Mouse (Mus musculus): ENCODE measurements at regions not wholly inside any gene's neighbourhood (a gene's known extent, or its start where the extent isn't known, plus 50 kb on each side); places are given as distances from the start of the nearest gene placed in this dataset.

DNA sequence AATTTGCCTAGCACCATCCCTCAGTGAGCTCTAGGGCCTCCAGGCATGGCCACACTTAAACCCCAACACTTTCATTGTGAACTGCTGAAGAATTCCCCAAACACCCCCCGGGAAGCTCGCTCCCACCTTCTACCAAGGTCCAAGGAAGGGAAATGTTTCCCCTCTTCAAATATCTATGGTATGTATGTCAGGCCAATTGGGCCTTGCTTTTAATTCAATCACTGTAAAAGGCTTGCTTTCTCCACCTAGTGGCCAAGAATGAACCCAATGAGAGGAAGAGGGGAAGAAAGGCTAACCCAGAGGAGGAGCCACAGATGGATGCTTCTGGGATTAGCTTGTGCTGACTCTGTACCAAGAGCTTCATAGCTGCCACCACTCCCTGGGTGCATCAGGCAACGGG is 336.3 kb upstream of the Tgfbr2 start:
- no peak for DNase-seq

DNA sequence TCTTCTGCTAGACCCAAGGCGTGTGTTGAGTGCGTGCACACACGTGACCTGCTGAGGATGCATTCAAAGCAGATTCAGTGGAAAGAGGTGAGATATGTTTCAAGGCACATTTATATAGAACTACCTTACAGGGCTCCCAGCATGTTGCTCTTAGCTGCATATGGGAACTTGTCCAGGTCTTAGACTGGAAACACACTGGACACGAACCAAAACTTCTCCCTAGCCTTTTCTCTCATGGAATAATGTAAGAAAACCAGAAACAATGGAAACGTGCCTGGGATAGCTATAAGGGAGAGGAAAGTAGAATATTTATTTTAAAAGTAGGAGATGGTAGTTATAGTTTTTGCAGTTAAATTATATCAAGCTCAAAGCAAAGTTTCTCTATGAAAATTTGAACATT is 332.6 kb upstream of the Tgfbr2 start:
- DNase-seq: no peak

DNA sequence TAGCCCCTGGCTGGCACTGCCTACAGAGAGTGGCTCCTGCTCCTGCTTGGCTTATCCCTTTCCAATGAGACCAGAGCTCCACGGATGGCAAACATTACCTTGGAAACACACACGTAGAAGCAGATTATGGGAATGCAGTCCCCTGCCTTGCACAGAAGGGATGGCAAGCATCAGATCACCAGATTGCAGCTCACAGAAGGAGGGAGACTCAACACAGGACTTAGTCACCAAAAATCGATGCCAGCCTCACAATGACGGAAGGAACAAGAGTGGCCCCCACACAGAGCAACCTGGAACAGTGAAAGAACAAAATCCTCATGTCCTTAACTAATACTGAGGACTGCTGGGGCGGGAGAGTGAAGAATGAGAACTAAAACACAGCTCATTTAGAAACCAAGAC is 327.7 kb upstream of the Tgfbr2 start:
- no peak for DNase-seq

DNA sequence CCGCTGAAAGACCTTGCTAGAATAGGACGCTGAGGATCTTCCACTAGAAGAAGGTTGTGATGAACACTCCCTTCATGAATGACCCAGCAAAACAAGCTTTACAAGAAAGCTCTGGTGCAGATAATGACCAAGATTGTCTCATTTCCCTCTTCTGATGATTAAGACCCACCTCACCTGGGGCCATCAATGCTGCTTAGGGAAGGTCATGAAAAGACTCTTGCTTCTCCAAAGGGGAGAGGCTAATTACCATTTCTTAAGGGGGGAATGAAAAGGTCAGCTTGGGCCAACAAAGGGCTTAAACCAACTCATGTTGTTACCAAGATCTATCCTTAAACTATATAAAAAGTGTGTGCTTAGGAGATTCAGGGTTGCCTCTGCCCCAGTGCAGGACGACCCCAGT is 325.8 kb upstream of the Tgfbr2 start:
- DNase-seq: no peak

DNA sequence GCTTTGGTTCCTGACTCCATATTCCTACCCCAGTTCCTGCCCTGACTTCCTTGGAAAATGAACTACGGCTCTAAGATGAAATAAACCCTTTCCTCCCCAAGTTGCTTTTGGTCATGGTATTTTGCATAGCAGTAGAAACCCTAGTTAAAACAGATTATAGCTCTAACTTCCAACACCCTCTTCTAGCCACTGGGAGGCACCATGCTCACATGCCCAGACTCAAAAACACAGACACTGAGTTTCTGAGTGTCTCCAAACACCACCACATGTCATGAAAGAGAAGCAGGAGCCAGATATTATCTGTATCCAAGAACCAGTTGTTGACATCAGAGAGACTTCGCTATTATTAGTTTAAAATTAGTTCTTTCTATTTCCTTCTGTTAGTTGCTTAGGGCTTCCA is 316.1 kb upstream of the Tgfbr2 start:
- no peak for DNase-seq

DNA sequence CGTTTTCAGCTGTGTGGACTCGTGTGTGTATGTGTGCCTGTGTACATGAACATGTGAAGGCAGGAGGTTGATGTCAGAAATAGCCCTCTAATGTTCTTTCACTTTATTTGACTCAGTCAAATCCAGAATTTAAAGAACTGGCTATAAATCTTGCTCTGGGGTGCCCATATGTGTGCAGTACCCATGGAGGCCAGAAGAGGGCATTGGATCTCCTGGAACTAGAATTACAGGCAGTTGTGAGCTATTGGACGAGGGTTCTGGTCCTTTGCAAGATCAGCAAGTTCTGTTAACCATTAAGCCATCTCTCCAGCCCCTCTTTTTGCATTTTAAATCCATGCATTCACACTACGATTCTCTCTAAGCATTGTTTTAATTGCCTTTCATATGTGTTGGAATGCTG is 314.6 kb upstream of the Tgfbr2 start:
- DNase-seq: peak; percentile 20

DNA sequence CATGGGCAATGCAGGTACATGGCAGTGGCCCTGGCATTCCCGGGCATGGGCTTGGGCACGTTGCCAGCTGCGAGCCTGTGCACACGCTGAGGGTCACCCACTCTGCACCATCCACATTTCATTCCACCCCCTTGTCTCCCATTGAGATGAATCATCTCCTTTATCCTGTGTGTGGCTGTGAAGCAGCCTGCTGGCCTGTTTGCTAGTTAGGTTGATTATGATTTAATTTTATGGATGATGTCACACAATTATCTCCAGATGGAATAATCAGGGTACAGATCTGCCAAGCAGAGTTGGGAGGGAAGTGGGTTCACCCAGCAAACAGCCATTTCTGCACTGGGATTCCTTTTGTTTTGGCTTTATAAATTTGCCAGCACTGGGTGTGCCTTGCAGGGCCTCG is 314.1 kb upstream of the Tgfbr2 start:
- DNase-seq: no peak

DNA sequence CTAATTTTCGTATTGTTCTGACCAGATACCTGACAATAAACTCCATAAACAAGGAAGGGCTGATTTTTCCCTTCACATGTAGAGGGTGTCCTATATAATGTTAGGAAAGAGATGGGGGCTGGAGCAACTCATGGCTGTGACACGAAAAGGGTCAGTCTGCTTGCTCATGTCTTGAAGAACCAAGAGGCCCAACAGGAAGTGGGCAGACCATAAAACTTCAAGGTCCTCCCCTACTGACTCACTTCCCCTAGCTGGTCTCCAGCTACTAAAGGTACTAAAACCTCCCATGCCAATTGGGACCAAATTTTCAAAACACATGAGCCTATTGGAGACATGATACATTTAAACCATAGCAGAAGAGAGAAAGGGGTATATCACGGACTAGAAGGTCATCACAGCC is 302.1 kb upstream of the Tgfbr2 start:
- DNase-seq: no peak

DNA sequence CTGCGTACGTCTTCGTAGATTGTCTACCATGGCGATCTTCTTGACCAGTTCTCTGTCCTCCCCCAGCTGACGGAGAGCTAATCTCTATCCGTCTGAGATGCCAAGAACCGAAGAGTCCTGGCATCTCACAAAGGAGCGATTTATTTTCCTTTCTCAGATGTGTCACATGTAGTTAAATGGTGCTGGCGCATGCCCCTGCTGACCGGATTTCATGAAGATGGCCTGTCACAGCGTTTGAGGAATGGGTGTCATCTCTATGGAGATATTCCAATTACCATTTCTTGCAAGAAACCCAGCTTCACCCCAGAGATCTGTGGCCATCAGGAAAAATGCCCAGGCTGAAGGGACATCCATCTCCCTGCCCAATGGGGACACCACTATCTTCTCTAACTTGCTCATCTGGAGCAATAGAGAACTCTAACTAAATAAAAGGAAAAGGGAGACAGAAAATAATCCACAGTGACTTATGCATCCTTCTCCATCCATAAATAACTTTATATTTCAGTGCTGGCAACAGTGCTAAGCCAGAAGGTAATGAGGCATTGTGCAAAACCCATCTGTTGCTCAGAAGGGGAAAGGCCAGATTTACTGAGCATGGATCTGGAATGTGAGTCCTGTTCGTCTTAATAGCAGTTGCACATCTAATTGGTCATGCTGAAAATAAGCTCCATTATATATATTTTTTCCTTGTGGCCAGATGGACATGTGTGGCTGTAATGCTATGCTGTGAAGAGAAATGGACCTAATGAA is 300.2 kb upstream of the Tgfbr2 start:
- no peak for DNase-seq

DNA sequence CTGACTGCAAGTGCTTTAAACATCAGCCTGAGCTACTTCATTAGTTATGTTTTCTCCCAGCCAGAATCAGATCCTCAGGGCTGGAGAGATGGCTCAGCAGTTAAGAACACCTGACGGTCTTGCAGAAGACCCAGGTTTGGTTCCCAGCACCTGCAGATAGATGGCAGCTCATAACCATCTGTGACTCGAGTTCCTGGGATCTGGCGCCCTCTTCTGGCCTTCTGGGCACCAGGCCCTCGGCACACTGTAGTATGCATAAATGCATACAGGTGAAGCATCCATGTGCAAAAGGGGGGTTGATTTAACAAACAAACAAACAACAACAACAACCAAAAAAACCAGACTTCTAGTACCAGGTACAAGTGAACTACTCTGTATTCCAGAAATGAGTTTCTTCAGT is 297.7 kb upstream of the Tgfbr2 start:
- DNase-seq: no peak

DNA sequence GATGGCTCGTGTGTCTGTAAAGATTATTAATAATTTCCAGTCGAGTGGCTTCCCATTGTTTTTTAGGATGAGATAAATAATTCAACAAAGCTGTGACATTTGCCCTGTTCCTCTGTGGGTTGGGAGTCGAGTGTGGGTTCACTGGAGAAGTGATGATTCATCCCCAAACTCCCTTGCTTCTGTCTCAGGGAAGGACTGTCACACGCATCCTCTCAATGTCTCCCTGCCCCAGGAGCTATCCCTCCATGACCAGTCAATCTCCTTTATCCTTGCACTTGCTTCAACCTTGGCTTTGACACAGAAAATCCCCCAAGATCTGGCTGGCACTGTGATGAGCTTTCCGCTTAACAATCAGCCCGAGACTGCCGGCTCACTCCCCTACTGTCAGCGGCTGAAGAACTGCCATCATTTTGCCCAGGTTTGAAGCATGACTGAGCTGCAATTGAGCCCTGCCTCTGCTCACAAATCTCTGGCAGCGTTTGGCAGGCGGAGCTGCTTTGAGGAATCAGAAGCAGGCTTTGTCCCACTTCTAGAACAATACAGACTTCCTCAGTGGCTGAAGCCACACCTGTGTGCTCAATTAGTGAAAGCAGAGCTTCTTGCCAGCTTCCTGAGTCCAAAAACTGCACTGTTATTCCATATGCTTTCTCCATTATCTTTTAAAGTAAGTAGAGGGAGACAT is 293.6 kb upstream of the Tgfbr2 start:
- no peak for DNase-seq

DNA sequence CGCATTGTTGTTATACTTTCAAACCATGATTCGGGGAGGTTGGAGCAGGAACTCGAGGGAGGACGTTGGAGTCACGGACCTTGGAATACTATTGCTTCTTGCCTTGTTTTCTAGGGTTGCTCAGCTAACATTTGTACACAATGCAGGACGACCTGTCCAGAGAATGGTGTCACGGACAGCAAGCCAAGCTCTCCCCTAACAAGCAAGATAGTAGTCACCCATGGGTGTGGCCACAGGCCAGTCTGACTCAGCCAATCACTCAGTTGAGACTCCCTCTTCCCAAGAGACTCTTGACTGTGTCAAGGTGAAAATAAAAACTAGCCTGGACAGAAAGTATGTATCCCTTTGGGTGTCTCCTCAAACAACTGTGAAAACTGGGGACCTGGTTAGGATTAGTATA is 291.2 kb upstream of the Tgfbr2 start:
- no peak for DNase-seq

DNA sequence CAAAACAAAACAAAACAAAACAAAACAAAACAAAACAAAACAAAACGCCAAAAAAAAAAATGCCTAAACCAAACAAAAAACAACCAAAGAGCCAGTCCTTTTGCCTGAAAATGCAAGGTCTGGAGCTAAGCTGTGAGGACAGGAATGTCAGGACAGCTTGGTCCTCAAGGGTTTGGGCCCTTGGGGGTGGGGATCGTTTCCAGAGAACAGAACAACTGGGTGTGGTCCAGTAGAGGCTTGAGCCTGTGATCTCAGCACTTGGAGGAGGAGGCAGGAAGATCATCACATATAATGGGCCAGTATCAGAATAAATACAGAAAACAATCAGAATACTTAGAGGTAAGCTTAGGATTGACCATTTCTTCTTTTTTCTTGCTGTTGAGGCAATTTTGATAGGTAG is 289.5 kb upstream of the Tgfbr2 start:
- DNase-seq: no peak

DNA sequence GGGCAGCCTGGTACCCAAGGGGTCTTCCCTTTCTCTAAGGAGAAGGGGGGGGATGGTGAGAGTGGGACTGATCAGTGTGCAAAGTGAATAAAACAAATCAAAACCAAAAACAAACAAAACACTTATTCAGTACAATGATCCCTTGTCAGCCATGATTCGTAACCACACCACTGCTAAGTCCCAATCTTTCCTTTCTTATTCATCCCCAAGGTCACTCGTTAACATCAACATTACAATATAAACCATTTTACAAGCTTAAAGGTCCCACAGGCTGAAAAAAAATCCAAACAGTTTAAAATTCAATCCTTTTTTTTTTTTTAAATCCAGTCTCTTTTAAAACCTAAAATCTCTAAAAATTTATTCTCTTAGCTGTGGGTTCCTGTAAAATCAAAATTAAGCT is 287.1 kb upstream of the Tgfbr2 start:
- no peak for DNase-seq

DNA sequence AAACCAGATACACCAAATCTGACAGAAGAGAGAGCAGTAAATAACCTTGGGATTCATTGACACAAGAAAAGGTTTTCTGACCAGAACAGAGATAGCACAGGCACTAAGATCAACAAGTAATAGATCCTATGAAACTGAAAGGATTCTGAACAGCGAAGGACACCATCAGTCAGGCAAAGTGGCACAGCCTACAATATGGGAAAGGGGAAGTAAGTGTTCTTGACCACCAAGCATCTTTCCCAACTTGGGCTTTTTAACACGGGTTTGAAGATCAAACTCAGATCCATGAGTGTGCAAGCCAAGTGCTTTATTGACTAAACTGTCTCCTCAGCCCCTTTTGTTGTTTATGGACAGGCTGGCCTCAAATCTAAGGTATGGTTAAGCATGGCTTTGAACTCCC is 284.9 kb upstream of the Tgfbr2 start:
- no peak for DNase-seq

DNA sequence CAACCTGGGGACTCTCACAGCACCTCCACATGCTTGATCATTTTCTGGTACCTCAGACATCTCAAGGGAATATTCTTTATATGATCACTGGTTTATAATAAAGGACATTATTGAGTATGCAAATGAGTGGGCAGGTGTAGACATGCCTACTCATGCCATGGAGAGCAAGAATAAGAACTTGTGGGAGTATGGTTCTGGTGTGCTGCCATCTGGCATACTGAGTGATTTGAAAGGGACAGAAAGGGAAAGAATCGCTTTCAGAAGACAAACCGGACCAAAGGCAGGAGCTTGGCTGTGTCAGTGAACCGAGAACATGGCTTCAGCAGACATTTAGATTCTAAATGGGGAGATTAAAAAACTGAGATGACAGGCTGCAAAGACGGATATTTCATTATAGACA is 276.9 kb upstream of the Tgfbr2 start:
- DNase-seq: no peak

DNA sequence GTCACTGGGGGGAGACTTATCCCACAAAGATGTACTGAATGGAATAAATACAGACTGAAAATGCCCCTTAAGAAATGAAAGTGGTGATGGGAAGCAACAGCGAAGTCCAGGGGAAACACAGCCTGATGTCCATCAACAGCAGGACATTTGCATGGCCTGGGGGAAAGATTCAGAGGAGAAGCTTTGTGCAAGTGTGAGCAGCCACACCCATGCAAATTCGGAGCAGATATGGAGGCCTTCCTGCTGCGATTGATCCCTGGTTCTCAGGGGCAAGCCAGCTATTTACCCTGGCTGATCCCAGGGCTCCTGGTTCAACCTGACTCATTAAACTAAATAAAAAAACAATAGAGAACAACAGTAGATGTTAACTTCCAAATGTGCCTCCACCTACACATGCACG is 275.7 kb upstream of the Tgfbr2 start:
- no peak for DNase-seq

DNA sequence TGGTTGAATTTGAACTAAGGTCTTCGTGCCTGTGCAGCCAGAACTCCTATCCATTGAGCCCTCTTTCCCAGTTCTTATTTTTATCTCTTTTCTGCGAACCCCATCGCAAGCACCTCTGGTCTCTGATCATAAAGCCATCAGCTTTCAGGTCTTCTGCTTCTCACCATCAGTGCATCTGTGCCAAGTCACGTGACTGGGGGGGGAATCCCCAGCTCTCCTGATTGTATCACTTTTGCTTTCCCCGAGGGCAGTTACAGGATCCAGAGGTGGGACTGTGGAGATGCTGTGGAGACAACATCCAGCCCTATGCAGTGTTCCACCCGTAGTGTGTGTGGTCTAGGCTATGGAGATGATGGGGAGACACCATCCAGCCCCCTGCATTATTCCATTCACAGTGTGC is 272.6 kb upstream of the Tgfbr2 start:
- no peak for DNase-seq

DNA sequence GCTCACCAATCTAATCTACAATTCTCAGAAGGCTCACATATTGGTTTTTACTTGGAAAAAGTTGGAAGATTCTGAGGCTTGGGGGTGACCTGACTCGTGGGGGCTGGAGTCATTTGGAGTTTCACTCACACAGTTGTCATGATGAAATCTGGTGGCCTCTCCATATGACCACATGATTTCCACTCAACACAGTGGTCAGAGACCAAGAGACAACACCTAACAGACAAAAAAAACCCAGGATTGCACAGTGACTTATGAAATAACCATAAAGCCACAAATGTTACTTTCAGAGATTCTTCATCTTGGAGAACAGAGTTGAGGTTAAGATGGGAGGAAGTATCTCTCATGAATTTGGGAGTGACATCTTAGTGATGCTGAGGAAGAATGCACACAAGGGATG is 263.4 kb upstream of the Tgfbr2 start:
- no peak for DNase-seq

DNA sequence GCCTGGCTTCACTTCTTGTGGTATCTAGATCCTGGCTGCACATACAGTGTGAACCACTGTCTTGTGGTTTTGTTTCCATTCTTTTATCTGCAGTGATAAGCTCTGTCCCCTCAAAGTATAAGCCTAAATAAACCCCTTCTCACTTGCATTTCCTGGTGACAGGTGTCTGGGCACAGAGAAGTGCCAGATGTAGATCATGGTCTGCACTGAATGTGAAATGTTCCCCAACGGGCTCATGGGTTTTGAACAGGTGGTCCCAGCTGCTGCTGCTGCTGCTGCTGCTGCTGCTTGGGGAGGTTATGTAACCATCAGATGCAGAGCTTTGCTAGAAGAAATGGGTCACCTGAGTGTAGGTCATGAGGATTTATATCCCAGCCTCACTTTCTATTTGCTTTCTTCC is 259.3 kb upstream of the Tgfbr2 start:
- DNase-seq: no peak

DNA sequence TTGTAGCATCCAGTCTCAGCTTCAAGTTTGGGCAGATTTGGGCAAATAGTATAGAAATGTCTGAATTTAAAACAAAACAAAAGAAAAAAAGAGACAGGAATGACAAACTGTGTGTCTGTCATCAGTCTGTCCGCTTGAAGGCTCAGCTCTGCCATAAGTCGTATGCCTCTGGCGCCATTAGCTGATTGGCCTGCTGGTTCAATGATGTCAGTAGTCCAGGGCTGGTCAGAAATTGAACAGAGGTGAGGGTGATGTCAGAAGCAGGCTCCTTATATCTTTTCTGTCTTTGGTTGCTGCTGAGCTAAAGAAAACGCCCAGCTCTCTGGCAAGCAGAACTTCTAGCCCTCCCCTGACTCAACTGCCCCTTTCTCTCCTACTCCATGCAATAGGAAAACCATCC is 253.9 kb upstream of the Tgfbr2 start:
- no peak for DNase-seq

DNA sequence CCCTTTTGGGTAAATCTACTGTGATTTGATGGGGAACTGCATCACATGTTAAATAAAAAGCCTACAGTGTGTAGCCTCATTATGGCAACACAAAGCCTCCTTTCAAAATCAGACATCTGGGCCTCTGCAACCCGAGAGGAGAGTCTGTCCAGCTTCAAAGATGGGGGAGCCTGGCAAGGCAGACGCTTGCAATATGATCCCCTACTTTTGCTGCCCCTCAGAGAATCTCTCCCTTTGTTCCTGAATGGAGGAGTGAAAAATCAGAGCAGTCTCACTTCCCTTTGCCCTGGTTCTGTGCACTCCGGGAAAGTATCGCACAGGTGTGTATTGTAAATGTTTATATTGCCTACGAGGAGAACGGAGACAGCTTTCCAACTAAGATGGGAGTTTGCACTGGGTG is 253.3 kb upstream of the Tgfbr2 start:
- no peak for DNase-seq

DNA sequence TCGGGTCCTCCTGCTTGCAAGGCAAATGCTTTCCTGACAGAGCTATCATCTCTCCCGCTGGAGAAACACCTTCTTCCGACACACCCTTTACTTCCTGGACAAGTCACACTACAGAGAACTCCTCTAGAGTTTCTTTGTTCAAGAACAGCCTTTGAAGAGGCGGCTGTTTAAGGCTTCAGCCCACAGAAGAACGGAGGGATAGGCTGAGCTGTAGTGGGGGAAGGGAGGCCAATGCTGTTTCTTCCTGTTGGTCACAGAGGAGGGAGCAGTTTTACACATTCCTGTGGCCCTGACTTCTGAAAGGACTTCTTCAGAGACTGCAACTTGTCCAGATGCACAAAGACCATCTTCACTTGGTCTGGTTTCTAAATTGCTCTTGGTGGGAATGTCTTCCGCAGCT is 252.1 kb upstream of the Tgfbr2 start:
- DNase-seq: no peak

DNA sequence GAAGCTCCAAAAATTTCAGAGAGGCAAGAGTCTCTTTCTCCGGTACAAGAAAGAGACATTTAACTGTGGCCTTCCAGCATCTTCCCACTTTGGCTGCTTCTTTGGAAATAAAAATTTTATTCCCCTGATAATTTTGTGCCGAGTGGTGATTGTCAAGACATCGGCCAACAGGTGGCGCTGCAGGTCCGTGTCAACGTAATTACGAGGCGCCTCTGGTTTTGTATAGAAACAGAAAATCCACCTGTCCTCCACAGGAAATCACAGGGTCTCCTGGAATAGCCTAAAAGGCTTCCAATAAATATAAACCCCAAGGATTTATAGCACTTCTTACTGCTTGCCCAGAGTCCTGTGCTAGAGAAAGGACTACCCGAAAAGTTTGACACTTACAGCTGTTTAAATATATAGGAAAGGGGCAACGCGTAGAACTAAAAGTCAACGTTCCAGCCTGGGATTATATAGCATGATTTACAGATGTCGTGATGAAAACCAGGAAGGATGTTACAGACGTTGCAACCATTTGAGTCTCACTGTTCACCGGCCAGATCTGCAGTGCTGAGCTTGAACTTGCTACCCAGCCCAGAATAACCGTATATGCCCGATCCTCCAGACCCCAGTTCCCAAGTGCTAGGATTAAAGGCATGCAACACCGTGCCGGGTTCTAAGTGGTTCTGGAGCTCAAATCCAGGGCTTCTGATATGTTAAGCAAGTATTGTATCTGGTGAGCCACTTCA is 251.3 kb upstream of the Tgfbr2 start:
- peak; percentile 83 for DNase-seq

Measured in adrenal gland, postnatal 25 days (tissue).